Mouse (Mus musculus): ENCODE results near the gene Lrrn1. TPM values are rescaled to one million over a fixed set of nuclear protein-coding genes. Genes with fewer than 3 reads are reported as not detected.

The Lrrn1 gene
- total and polyA plus RNA-seq, 3 experiments = not detected

DNA sequence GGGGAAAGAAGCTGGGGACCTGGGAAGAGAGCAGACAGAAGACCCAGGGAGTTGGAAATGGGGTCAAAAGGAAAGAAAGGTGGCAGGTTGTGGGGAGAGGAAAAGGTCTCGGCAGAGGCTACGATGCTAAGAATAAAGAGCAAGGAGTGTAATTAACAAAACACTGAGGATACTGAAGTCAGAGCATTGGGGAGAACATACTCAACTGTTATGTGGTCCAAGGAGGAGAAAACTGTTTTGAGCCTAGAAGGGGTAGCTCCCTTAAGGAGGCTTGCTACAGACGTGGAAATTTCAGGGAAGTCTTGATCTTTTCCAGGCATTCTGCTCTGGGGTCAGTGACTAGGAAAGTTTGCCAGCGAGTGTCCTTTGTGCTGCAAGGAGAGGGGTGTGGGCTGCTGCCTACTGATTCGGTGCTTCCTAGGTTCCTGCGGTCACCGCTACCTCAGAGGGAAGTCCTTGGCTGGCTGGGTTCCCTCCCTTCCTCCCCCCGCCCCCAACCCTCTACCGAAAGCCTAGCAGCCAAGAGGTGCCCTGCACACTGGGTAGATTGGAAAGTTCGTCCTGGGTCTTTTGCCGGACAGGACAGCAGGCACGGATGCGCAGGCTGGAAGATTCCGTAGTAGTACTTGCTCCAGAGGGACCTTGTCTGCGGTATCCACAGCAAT, 1.2 kb downstream of the Lrrn1 start:
- Histone ChIP-seq H3K4me1 (ENCODE audit: control insufficient read depth in 1 of 2, insufficient read depth in 2 of 2) (no peaks in the 10 kb centered on the region), H3K27me3 (replicated peaks) (no peaks in the 10 kb centered on the region), H3K4me2 (ENCODE audit: insufficient read depth, low read depth, poor library complexity, severe bottlenecking) (no peak overlapping the region), H3K9ac (ENCODE audit: insufficient read depth, low read depth) (no peak overlapping the region), H3K9me3 (replicated peaks; ENCODE audit: low read length) (no peaks in the 10 kb centered on the region), H3K4me3 (replicated peaks in 1 of 3; ENCODE audit: low read depth in 2 of 3, low read length in 2 of 3, poor library complexity in 1 of 3) (no peak overlapping the region), H3K27ac (ENCODE audit: insufficient read depth, low read depth) (no peak overlapping the region), H3K79me2 (replicated peaks; ENCODE audit: control insufficient read depth, extremely low read depth, insufficient read depth, poor library complexity, severe bottlenecking) (no peaks in the 10 kb centered on the region), H3K36me3 (replicated peaks in 1 of 2; ENCODE audit: control insufficient read depth in 1 of 2, insufficient read depth in 1 of 2, low read length in 1 of 2) (no peaks in the 10 kb centered on the region)
- DNase-seq (ENCODE audit: extremely low read depth) = no peak
- TF ChIP-seq MEF2A (IDR thresholded peaks at IDR 0.05; ENCODE audit: borderline replicate concordance, low read depth, low read length) (no peak), TCF12 (IDR thresholded peaks at IDR 0.05; ENCODE audit: low read depth, low read length) (no peak), POLR2A (IDR thresholded peaks at IDR 0.05; ENCODE audit: low read depth, low read length) (no peak), E2F4 (IDR thresholded peaks at IDR 0.05; ENCODE audit: insufficient replicate concordance, low read depth, low read length) (no peak), ETS1 (conservative IDR thresholded peaks at IDR 0.05; ENCODE audit: low read depth, low read length) (no peak), BHLHE40 (IDR thresholded peaks at IDR 0.05; ENCODE audit: low read depth, low read length) (no peak), TBP (conservative IDR thresholded peaks at IDR 0.05; ENCODE audit: low read depth, low read length) (no peak), JUN (IDR thresholded peaks at IDR 0.05; ENCODE audit: insufficient read depth, low read depth, low read length) (no peak), RAD21 (IDR thresholded peaks at IDR 0.05; ENCODE audit: low read depth, low read length) (no peak), ZC3H11A (IDR thresholded peaks at IDR 0.05; ENCODE audit: low read depth, low read length) (no peak), JUND (conservative IDR thresholded peaks at IDR 0.05; ENCODE audit: low read depth, low read length) (no peak)
- dilution Hi-C loops (cut with MboI; ENCODE audit: extremely low pct_ligation_motif_present, extremely low pct_unique_long_range_greater_than_20kb, low sequenced_read_pairs) = no loop called here
- in situ Hi-C loops (cut with MboI; ENCODE audit: low pct_ligation_motif_present, low pct_unique_long_range_greater_than_20kb, low sequenced_read_pairs) = no loop called here

DNA sequence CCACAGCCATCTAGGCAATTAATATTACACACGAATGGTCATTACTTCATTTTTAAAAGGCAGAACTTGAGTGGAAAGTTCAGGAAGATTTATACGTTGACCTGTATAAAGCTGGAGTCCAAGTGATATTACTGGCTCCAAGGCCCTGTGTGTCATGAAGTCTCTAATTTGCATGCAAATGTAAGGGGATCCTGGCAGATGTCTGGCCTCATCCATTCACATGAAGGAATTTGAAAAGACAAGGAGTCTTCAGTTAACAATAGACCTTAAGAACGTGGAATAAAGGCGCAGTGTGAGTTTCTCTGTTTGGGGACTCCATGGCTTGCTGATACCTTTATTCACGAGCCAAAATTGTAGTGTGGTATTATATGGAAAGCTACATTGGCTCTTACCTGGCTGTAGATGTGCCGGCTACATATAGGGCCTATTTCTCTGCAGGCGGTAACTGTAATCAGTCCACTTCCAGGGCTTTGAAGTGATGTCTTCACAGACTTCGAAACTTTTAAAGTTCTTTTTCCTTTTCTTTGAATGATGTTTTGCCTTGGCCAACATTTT, 2.0 kb downstream of the Lrrn1 start:
- H3K36me3 ChIP-seq (replicated peaks in 1 of 2; ENCODE audit: control insufficient read depth in 1 of 2, insufficient read depth in 1 of 2, low read length in 1 of 2) = no peaks in the 10 kb centered on the region
- H3K79me2 ChIP-seq (replicated peaks; ENCODE audit: control insufficient read depth, extremely low read depth, insufficient read depth, poor library complexity, severe bottlenecking) = no peaks in the 10 kb centered on the region
- in situ Hi-C loops (cut with MboI; ENCODE audit: low pct_ligation_motif_present, low pct_unique_long_range_greater_than_20kb, low sequenced_read_pairs) (no loop called here), dilution Hi-C loops (cut with MboI; ENCODE audit: extremely low pct_ligation_motif_present, extremely low pct_unique_long_range_greater_than_20kb, low sequenced_read_pairs) (no loop called here)
- no peak overlapping the region for H3K27ac ChIP-seq (ENCODE audit: insufficient read depth, low read depth)
- no peak overlapping the region for H3K4me3 ChIP-seq (replicated peaks in 1 of 3; ENCODE audit: low read depth in 2 of 3, low read length in 2 of 3, poor library complexity in 1 of 3)
- TF ChIP-seq KAT2A (IDR thresholded peaks at IDR 0.05; ENCODE audit: insufficient replicate concordance, low read length) (no peak), TBP (conservative IDR thresholded peaks at IDR 0.05; ENCODE audit: low read depth, low read length) (no peak), SMC3 (IDR thresholded peaks at IDR 0.05; ENCODE audit: low read depth, low read length) (no peak)
- no peak overlapping the region for H3K9ac ChIP-seq (ENCODE audit: insufficient read depth, low read depth)
- H3K27me3 ChIP-seq (replicated peaks) = peaks cover 2% of the 10 kb centered on the region
- H3K4me2 ChIP-seq (ENCODE audit: insufficient read depth, low read depth, poor library complexity, severe bottlenecking) = no peak overlapping the region
- DNase-seq (ENCODE audit: extremely low read depth) = no peak
- H3K4me1 ChIP-seq (ENCODE audit: control insufficient read depth in 1 of 2, insufficient read depth in 2 of 2) = no peaks in the 10 kb centered on the region
- H3K9me3 ChIP-seq (replicated peaks; ENCODE audit: low read length) = no peaks in the 10 kb centered on the region

Measured in CH12.LX (cell line).